Mouse (Mus musculus) kidney, adult 18-20 months (tissue): ENCODE measurements at regions not wholly inside any gene's neighbourhood (a gene's known extent, or its start where the extent isn't known, plus 50 kb on each side); places are given as distances from the start of the nearest gene placed in this dataset.
"Not testable (repeated sequence)": the region's sequence is repeated elsewhere in the genome, so short reads cannot be mapped to it uniquely, and the experiment has no call there.

Experiments used
- DNase-seq: peaks from one replicate; pipeline ENCODE4 v3.0.0; 2021

GRCm38 (mm10) chr16:50010074-50010473, 209.7 kb downstream of the Cd47 start:
- DNase-seq: no peak

GRCm38 (mm10) chr16:50010532-50010971, 210.2 kb downstream of the Cd47 start:
- peak; percentile 28 for DNase-seq

GRCm38 (mm10) chr16:50023885-50024284, 223.6 kb downstream of the Cd47 start:
- no peak for DNase-seq

GRCm38 (mm10) chr16:50026100-50026884, 226.0 kb downstream of the Cd47 start:
- DNase-seq: no peak

GRCm38 (mm10) chr16:50027189-50027588, 226.9 kb downstream of the Cd47 start:
- DNase-seq: no peak

- DNase-seq: no peak
These were observed 229.4 kb downstream of the Cd47 start for GRCm38 (mm10) chr16:50029711-50030110.

- DNase-seq: not testable (repeated sequence)
These were observed 230.0 kb downstream of the Cd47 start for GRCm38 (mm10) chr16:50030355-50030754.

GRCm38 (mm10) chr16:50030905-50031369, 230.6 kb downstream of the Cd47 start:
- DNase-seq: no peak

GRCm38 (mm10) chr16:50032798-50033197, 232.5 kb downstream of the Cd47 start:
- no peak for DNase-seq

- no peak for DNase-seq
These were observed 236.0 kb downstream of the Cd47 start for GRCm38 (mm10) chr16:50036296-50036734.

GRCm38 (mm10) chr16:50044103-50044502, 243.8 kb downstream of the Cd47 start:
- DNase-seq: no peak

- DNase-seq: peak; percentile 72
These were observed 245.5 kb downstream of the Cd47 start for GRCm38 (mm10) chr16:50045552-50046547.

GRCm38 (mm10) chr16:50063540-50063939, 263.2 kb downstream of the Cd47 start:
- DNase-seq: no peak

GRCm38 (mm10) chr16:50065336-50066082, 265.2 kb downstream of the Cd47 start:
- no peak for DNase-seq

- no peak for DNase-seq
These were observed 268.7 kb downstream of the Cd47 start for GRCm38 (mm10) chr16:50069033-50069432.

- DNase-seq: no peak
These were observed 270.4 kb downstream of the Cd47 start for GRCm38 (mm10) chr16:50070728-50071127.

- no peak for DNase-seq
These were observed 272.6 kb downstream of the Cd47 start for GRCm38 (mm10) chr16:50072853-50073360.

- DNase-seq: no peak
These were observed 273.6 kb downstream of the Cd47 start for GRCm38 (mm10) chr16:50073979-50074378.

GRCm38 (mm10) chr16:50075641-50076040, 275.3 kb downstream of the Cd47 start:
- DNase-seq: no peak

- DNase-seq: no peak
These were observed 281.2 kb downstream of the Cd47 start for GRCm38 (mm10) chr16:50081511-50081910.

GRCm38 (mm10) chr16:50092318-50092717, 292.0 kb downstream of the Cd47 start:
- no peak for DNase-seq

GRCm38 (mm10) chr16:50092780-50093179, 292.4 kb downstream of the Cd47 start:
- no peak for DNase-seq
